In genomic region chr8:10964511-10965099, GRCm38 (mm10) we compare ENCODE assay signal across 9 mouse cellular contexts. TPM values are rescaled to one million over a fixed set of nuclear protein-coding genes. Genes with fewer than 3 reads are reported as not detected.
DNase-seq lines count a peak whose midpoint lies in the region; ATAC-seq and TF ChIP-seq lines count a peak whose summit lies in the region.
"Had no signal": no experiment of that assay in that cellular context is flagged by ENCODE, and none has a peak within 500 bp of the region (broad histone marks: within the 10 kb centered on the region; RNA-seq: fewer than 3 reads in every experiment).

No protein-coding gene starts in this region.

- no peak for TF ChIP-seq CTCF in kidney, postnatal 0 days (IDR thresholded peaks at IDR 0.05; ENCODE audit: low read depth)

- H3K4me2 ChIP-seq in forebrain, embryonic 14.5 days (ENCODE audit: low read length): no peak overlapping the region
- no peak overlapping the region for H3K4me2 ChIP-seq in kidney, postnatal 0 days (ENCODE audit: low read length)
- peak overlapping the region; percentile 10 for H3K4me2 ChIP-seq in liver, embryonic 15.5 days
- no peak overlapping the region for H3K4me2 ChIP-seq in forebrain, embryonic 16.5 days (ENCODE audit: low read length)

- ATAC-seq in forebrain, embryonic 14.5 days: no peak
- ATAC-seq in kidney, postnatal 0 days (replicated peaks; ENCODE audit: low FRiP score, low read depth): no peak
- no peak for ATAC-seq in liver, embryonic 15.5 days (ENCODE audit: insufficient read depth)
- ATAC-seq in forebrain, embryonic 16.5 days: no peak

- no peak overlapping the region for H3K4me3 ChIP-seq in forebrain, embryonic 10.5 days
- H3K4me3 ChIP-seq in forebrain, embryonic 14.5 days (ENCODE audit: low read depth, low read length): no peak overlapping the region
- no peak overlapping the region for H3K4me3 ChIP-seq in kidney, postnatal 0 days (replicated peaks; ENCODE audit: low read depth, low read length)
- no peak overlapping the region for H3K4me3 ChIP-seq in liver, embryonic 15.5 days (replicated peaks)
- H3K4me3 ChIP-seq in forebrain, embryonic 16.5 days (replicated peaks; ENCODE audit: low read length): no peak overlapping the region

- H3K36me3 ChIP-seq in forebrain, embryonic 10.5 days (replicated peaks): no peaks in the 10 kb centered on the region
- H3K36me3 ChIP-seq in forebrain, embryonic 14.5 days (ENCODE audit: control insufficient read depth, insufficient read depth, low read length): no peaks in the 10 kb centered on the region
- H3K36me3 ChIP-seq in kidney, postnatal 0 days (ENCODE audit: insufficient read depth, low read length): no peaks in the 10 kb centered on the region
- H3K36me3 ChIP-seq in liver, embryonic 15.5 days (replicated peaks): no peaks in the 10 kb centered on the region
- no peaks in the 10 kb centered on the region for H3K36me3 ChIP-seq in forebrain, embryonic 16.5 days (ENCODE audit: control insufficient read depth, insufficient read depth)

- peak overlapping the region; percentile 72 for H3K27ac ChIP-seq in forebrain, embryonic 10.5 days
- H3K27ac ChIP-seq in forebrain, embryonic 14.5 days (ENCODE audit: low read depth, low read length): no peak overlapping the region
- H3K27ac ChIP-seq in kidney, postnatal 0 days: peak overlapping the region; percentile 15; the same call in 1 of the 2 replicates
- peak overlapping the region; percentile 64 for H3K27ac ChIP-seq in liver, embryonic 15.5 days (replicated peaks)
- no peak overlapping the region for H3K27ac ChIP-seq in forebrain, embryonic 16.5 days (ENCODE audit: low read length)
- H3K27ac ChIP-seq: liver, embryonic 14.5 days had no signal

- peaks cover 91% of the 10 kb centered on the region for H3K4me1 ChIP-seq in forebrain, embryonic 10.5 days
- H3K4me1 ChIP-seq in forebrain, embryonic 14.5 days (ENCODE audit: control insufficient read depth, insufficient read depth, low read length): peaks cover 34% of the 10 kb centered on the region
- peaks cover 40% of the 10 kb centered on the region for H3K4me1 ChIP-seq in kidney, postnatal 0 days (replicated peaks; ENCODE audit: insufficient read depth, low read length)
- H3K4me1 ChIP-seq in liver, embryonic 15.5 days (replicated peaks): peaks cover 40% of the 10 kb centered on the region
- H3K4me1 ChIP-seq in forebrain, embryonic 16.5 days (replicated peaks; ENCODE audit: control insufficient read depth, insufficient read depth, low read length): peaks cover 23% of the 10 kb centered on the region

- DNase-seq in forebrain, embryonic 10.5 days (ENCODE audit: extremely low spot score, low spot score): no peak
- no peak for DNase-seq in forebrain, embryonic 14.5 days (ENCODE audit: low spot score)
- DNase-seq in kidney, postnatal 0 days (ENCODE audit: low spot score): no peak
- no peak for DNase-seq in kidney, postnatal 14 days
- peak; percentile 71 for DNase-seq in adipocyte (ENCODE audit: low spot score)
- DNase-seq in spleen, postnatal 10 days (ENCODE audit: low spot score in 2 of 2): no peak

- 60% methylated on average over 10 of the region's 10 CpGs for WGBS in forebrain, embryonic 10.5 days
- WGBS in forebrain, embryonic 14.5 days: 63% methylated on average over 10 of the region's 10 CpGs
- 41% methylated on average over 10 of the region's 10 CpGs for WGBS in kidney, postnatal 0 days
- WGBS in liver, embryonic 15.5 days (ENCODE audit: insufficient replicate concordance): 33% methylated on average over 10 of the region's 10 CpGs
- 62% methylated on average over 10 of the region's 10 CpGs for WGBS in forebrain, embryonic 16.5 days

- H3K9ac ChIP-seq in forebrain, embryonic 14.5 days (ENCODE audit: low read length): no peak overlapping the region
- H3K9ac ChIP-seq in kidney, postnatal 0 days (ENCODE audit: low read depth, low read length): no peak overlapping the region
- no peak overlapping the region for H3K9ac ChIP-seq in liver, embryonic 15.5 days
- H3K9ac ChIP-seq in forebrain, embryonic 16.5 days (replicated peaks; ENCODE audit: low read depth, low read length): no peak overlapping the region
- H3K9ac ChIP-seq: liver, embryonic 14.5 days had no signal

- peaks cover 20% of the 10 kb centered on the region for H3K27me3 ChIP-seq in forebrain, embryonic 10.5 days (ENCODE audit: poor library complexity, severe bottlenecking)
- 0 out of 2 replicates have a peak, but pooled peaks cover 3% of the 10 kb centered on the region for H3K27me3 ChIP-seq in forebrain, embryonic 14.5 days (replicated peaks; ENCODE audit: control insufficient read depth, insufficient read depth, low read length)
- peaks cover 3% of the 10 kb centered on the region; the same call in 1 of the 2 replicates for H3K27me3 ChIP-seq in kidney, postnatal 0 days (ENCODE audit: insufficient read depth, low read length)
- H3K27me3 ChIP-seq in liver, embryonic 15.5 days: peaks cover 44% of the 10 kb centered on the region
- no peaks in the 10 kb centered on the region for H3K27me3 ChIP-seq in forebrain, embryonic 16.5 days (replicated peaks; ENCODE audit: control insufficient read depth, insufficient read depth, low read length)

- no peaks in the 10 kb centered on the region for H3K9me3 ChIP-seq in forebrain, embryonic 10.5 days
- no peaks in the 10 kb centered on the region for H3K9me3 ChIP-seq in forebrain, embryonic 14.5 days (replicated peaks; ENCODE audit: control insufficient read depth, low read length)
- H3K9me3 ChIP-seq in kidney, postnatal 0 days (replicated peaks; ENCODE audit: low read length): no peaks in the 10 kb centered on the region
- H3K9me3 ChIP-seq in liver, embryonic 15.5 days (replicated peaks): no peaks in the 10 kb centered on the region
- H3K9me3 ChIP-seq in forebrain, embryonic 16.5 days (ENCODE audit: control insufficient read depth, low read length): no peaks in the 10 kb centered on the region

RNA-seq across cellular contexts. Expression of gene Irs2, which starts 43.7 kb away (rescaled TPM):
- polyA plus RNA-seq in forebrain, embryonic 10.5 days (2016; fragmentation: Nextera tagmentation; extraction: Ambion mirVana): 5.7 and 6.1 TPM in 2 replicates
- polyA plus RNA-seq in forebrain, embryonic 14.5 days (2014; fragmentation: Nextera tagmentation; extraction: Ambion mirVana): 3.9 and 4.0 TPM in 2 replicates
- 7.0 and 8.5 TPM in 2 replicates for polyA plus RNA-seq in kidney, postnatal 0 days (2015; fragmentation: Nextera tagmentation; extraction: Ambion mirVana)
- 4.0 and 5.2 TPM in 2 replicates for polyA plus RNA-seq in liver, embryonic 15.5 days (2015; fragmentation: Nextera tagmentation; extraction: Ambion mirVana)
- 5.4 and 6.0 TPM in 2 replicates for polyA plus RNA-seq in forebrain, embryonic 16.5 days (2015; fragmentation: Nextera tagmentation; extraction: Ambion mirVana)

Comparison
In these comparisons a context has a peak if more than half of its experiments do, and no peak if none do; other contexts are left out.
1. H3K27ac ChIP-seq: peak in forebrain, embryonic 10.5 days (single experiment), kidney, postnatal 0 days (single experiment) and liver, embryonic 15.5 days (single experiment); none in forebrain, embryonic 14.5 days (single experiment) and forebrain, embryonic 16.5 days (single experiment).